Mouse (Mus musculus): ENCODE results near the gene Asb3. TPM values are rescaled to one million over a fixed set of nuclear protein-coding genes. Genes with fewer than 3 reads are reported as not detected.

Asb3 gene
- total and polyA plus RNA-seq, 2 experiments from 2014 or later, result 18.9 to 22.4 TPM

- H3K27me3 ChIP-seq (ENCODE audit: insufficient read depth, low read length), result no peaks in the 10 kb centered on the region
- no peak for TF ChIP-seq CTCF (IDR thresholded peaks at IDR 0.05)
- H3K9ac ChIP-seq (replicated peaks; ENCODE audit: low read length, poor library complexity, severe bottlenecking), result peak within 1 kb of the TSS; percentile 83
- WGBS, result under 1% methylated on average over 22 of the region's 22 CpGs
- DNase-seq (ENCODE audit: low spot score), result peak; percentile 95
- ATAC-seq (ENCODE audit: low FRiP score), result peak; percentile 99
- peak within 1 kb of the TSS; percentile 61 for H3K4me2 ChIP-seq (ENCODE audit: low read depth, low read length, poor library complexity, severe bottlenecking)
- peak within 1 kb of the TSS; percentile 66 for H3K4me3 ChIP-seq (ENCODE audit: low read depth, low read length)
- H3K4me1 ChIP-seq (ENCODE audit: insufficient read depth, low read length), result no peaks in the 10 kb centered on the region
- H3K27ac ChIP-seq (ENCODE audit: low read depth, low read length), result peak within 1 kb of the TSS; percentile 63
- no peaks in the 10 kb centered on the region for H3K9me3 ChIP-seq (ENCODE audit: low read length)
- H3K36me3 ChIP-seq (ENCODE audit: insufficient read depth, low read length), result no peaks in the 10 kb centered on the region
Measured at GRCm38 (mm10) chr11:30985877-30986624, 100.8 kb downstream of the Asb3 start, which contains the start of gene Chac2. Gene Chac2 (minus strand): TSS chr11:30986350.

GRCm38 (mm10) chr11:30986625-30987017, 101.4 kb downstream of the Asb3 start:
- Histone ChIP-seq H3K4me1 (ENCODE audit: insufficient read depth, low read length) (no peaks in the 10 kb centered on the region), H3K4me2 (ENCODE audit: low read depth, low read length, poor library complexity, severe bottlenecking) (peak overlapping the region; percentile 61), H3K27ac (ENCODE audit: low read depth, low read length) (peak overlapping the region; percentile 7), H3K36me3 (ENCODE audit: insufficient read depth, low read length) (no peaks in the 10 kb centered on the region), H3K27me3 (ENCODE audit: insufficient read depth, low read length) (no peaks in the 10 kb centered on the region), H3K9me3 (ENCODE audit: low read length) (no peaks in the 10 kb centered on the region), H3K4me3 (ENCODE audit: low read depth, low read length) (peak overlapping the region; percentile 66), H3K9ac (replicated peaks; ENCODE audit: low read length, poor library complexity, severe bottlenecking) (peak overlapping the region; percentile 83)
- DNase-seq (ENCODE audit: low spot score), result no peak
- peak; percentile 78 for ATAC-seq (ENCODE audit: low FRiP score)
- 3% methylated on average over 2 of the region's 2 CpGs for WGBS
- no peak for TF ChIP-seq CTCF (IDR thresholded peaks at IDR 0.05)

- DNase-seq (ENCODE audit: low spot score) (no peak), ATAC-seq (ENCODE audit: low FRiP score) (no peak)
- Histone ChIP-seq H3K27me3 (ENCODE audit: insufficient read depth, low read length) (no peaks in the 10 kb centered on the region), H3K9me3 (ENCODE audit: low read length) (no peaks in the 10 kb centered on the region), H3K4me1 (ENCODE audit: insufficient read depth, low read length) (no peaks in the 10 kb centered on the region), H3K4me2 (ENCODE audit: low read depth, low read length, poor library complexity, severe bottlenecking) (no peak overlapping the region), H3K27ac (ENCODE audit: low read depth, low read length) (no peak overlapping the region), H3K4me3 (ENCODE audit: low read depth, low read length) (no peak overlapping the region), H3K36me3 (ENCODE audit: insufficient read depth, low read length) (no peaks in the 10 kb centered on the region), H3K9ac (replicated peaks; ENCODE audit: low read length, poor library complexity, severe bottlenecking) (no peak overlapping the region)
- 89% methylated on average over 3 of the region's 3 CpGs for WGBS
- no peak for TF ChIP-seq CTCF (IDR thresholded peaks at IDR 0.05)
Measured at GRCm38 (mm10) chr11:30996670-30997069, 111.5 kb downstream of the Asb3 start.

- H3K4me1 ChIP-seq (ENCODE audit: insufficient read depth, low read length), result no peaks in the 10 kb centered on the region
- H3K4me2 ChIP-seq (ENCODE audit: low read depth, low read length, poor library complexity, severe bottlenecking), result no peak overlapping the region
- H3K36me3 ChIP-seq (ENCODE audit: insufficient read depth, low read length), result no peaks in the 10 kb centered on the region
- no peak overlapping the region for H3K4me3 ChIP-seq (ENCODE audit: low read depth, low read length)
- ATAC-seq (ENCODE audit: low FRiP score), result no peak
- TF ChIP-seq CTCF (IDR thresholded peaks at IDR 0.05), result no peak
- no peak for DNase-seq (ENCODE audit: low spot score)
- WGBS, result 86% methylated on average over 5 of the region's 5 CpGs
- no peak overlapping the region for H3K9ac ChIP-seq (replicated peaks; ENCODE audit: low read length, poor library complexity, severe bottlenecking)
- H3K9me3 ChIP-seq (ENCODE audit: low read length), result no peaks in the 10 kb centered on the region
- H3K27me3 ChIP-seq (ENCODE audit: insufficient read depth, low read length), result no peaks in the 10 kb centered on the region
- H3K27ac ChIP-seq (ENCODE audit: low read depth, low read length), result no peak overlapping the region
Measured at GRCm38 (mm10) chr11:30998199-30998598, 113.0 kb downstream of the Asb3 start.

DNA sequence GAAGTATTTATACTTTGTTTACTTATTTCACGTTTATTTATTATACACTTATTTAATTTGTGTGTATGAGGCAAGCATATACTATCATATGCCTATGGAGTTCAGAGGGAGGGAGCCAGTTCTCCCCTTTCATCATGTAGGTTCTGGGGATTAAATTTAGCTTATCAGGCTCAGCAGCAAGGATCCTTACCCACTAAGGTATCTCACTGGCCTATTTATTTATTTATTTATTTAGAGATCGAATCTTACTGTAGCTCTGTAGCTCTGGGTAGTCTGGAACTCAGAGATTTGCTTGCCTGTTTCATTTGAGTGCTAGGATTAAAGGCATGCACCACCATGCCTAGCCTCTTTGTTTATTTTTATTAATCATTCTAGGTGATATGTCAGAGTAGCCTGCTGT, 113.5 kb downstream of the Asb3 start:
- no peak overlapping the region for H3K27ac ChIP-seq (ENCODE audit: low read depth, low read length)
- DNase-seq (ENCODE audit: low spot score) (no peak), ATAC-seq (ENCODE audit: low FRiP score) (no peak)
- no peak overlapping the region for H3K9ac ChIP-seq (replicated peaks; ENCODE audit: low read length, poor library complexity, severe bottlenecking)
- 84% methylated on average over 2 of the region's 2 CpGs for WGBS
- TF ChIP-seq CTCF (IDR thresholded peaks at IDR 0.05), result no peak
- H3K27me3 ChIP-seq (ENCODE audit: insufficient read depth, low read length), result no peaks in the 10 kb centered on the region
- no peak overlapping the region for H3K4me2 ChIP-seq (ENCODE audit: low read depth, low read length, poor library complexity, severe bottlenecking)
- H3K9me3 ChIP-seq (ENCODE audit: low read length), result no peaks in the 10 kb centered on the region
- no peak overlapping the region for H3K4me3 ChIP-seq (ENCODE audit: low read depth, low read length)
- no peaks in the 10 kb centered on the region for H3K4me1 ChIP-seq (ENCODE audit: insufficient read depth, low read length)
- no peaks in the 10 kb centered on the region for H3K36me3 ChIP-seq (ENCODE audit: insufficient read depth, low read length)

DNA sequence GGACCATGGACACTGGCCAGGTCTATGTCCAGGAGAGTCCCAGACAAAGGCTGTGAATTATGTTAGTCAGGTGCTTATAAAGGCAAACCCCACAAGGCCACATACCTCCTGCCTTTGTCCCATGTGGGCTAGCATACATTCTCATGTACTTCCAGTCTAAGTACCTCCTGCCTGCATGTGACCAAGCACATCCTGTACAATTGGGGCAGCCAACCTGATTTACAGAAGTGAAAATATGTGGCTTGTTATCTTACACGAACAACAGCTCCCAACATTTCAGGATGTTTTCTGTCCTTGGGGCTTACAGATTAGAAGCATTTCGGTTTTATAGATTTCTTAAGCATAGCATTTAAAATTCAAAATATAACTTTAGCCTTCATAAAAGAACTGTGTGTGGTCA, 114.8 kb downstream of the Asb3 start:
- Histone ChIP-seq H3K27me3 (ENCODE audit: insufficient read depth, low read length) (no peaks in the 10 kb centered on the region), H3K9ac (replicated peaks; ENCODE audit: low read length, poor library complexity, severe bottlenecking) (no peak overlapping the region), H3K4me2 (ENCODE audit: low read depth, low read length, poor library complexity, severe bottlenecking) (no peak overlapping the region)

More for the DNA sequence above, 114.8 kb downstream of the Asb3 start:
- no peaks in the 10 kb centered on the region for H3K9me3 ChIP-seq (ENCODE audit: low read length)
- TF ChIP-seq CTCF (IDR thresholded peaks at IDR 0.05), result no peak
- no peak overlapping the region for H3K4me3 ChIP-seq (ENCODE audit: low read depth, low read length)
- H3K27ac ChIP-seq (ENCODE audit: low read depth, low read length), result no peak overlapping the region
- 86% methylated on average over 2 of the region's 2 CpGs for WGBS
- DNase-seq (ENCODE audit: low spot score) (no peak), ATAC-seq (ENCODE audit: low FRiP score) (no peak)
- H3K36me3 ChIP-seq (ENCODE audit: insufficient read depth, low read length), result no peaks in the 10 kb centered on the region
- no peaks in the 10 kb centered on the region for H3K4me1 ChIP-seq (ENCODE audit: insufficient read depth, low read length)

Measured in midbrain, postnatal 0 days (tissue).